Mouse (Mus musculus) embryonic facial prominence, embryonic 11.5 days (tissue): ENCODE measurements at regions not wholly inside any gene's neighbourhood (a gene's known extent, or its start where the extent isn't known, plus 50 kb on each side); places are given as distances from the start of the nearest gene placed in this dataset.
A peak's percentile ranks its signal among the peaks of the same experiment; 100 is the strongest.

Experiments
- ATAC-seq: fragments of 200-750 bp; cut with Nextera tagmentation; replicated peaks from 2 replicates; pipeline ENCODE4 v1.8.0; 2017; ENCODE audit warnings: low read depth; ENCODE audit not compliant: insufficient number of reproducible peaks, low FRiP score, low TSS enrichment
- DNase-seq: peaks from one replicate; pipeline ENCODE4 v3.0.0-alpha.2; 2015; ENCODE audit warnings: low spot score
- H3K27ac ChIP-seq: fragments of 300-500 bp; sonication (generic); replicated peaks from 2 replicates; pipeline ENCODE4 v1.5.1; 2014; ENCODE audit warnings: mild to moderate bottlenecking, low read depth, low read length, control low read depth
- H3K27me3 ChIP-seq: fragments of 300-500 bp; sonication (generic); 2 replicates; pipeline ENCODE4 v1.6.1; 2014; ENCODE audit warnings: mild to moderate bottlenecking, low read length, moderate library complexity, mixed read lengths; ENCODE audit not compliant: control insufficient read depth, insufficient read depth
- H3K36me3 ChIP-seq: fragments of 300-500 bp; sonication (generic); replicated peaks from 2 replicates; pipeline ENCODE4 v1.6.1; 2014; ENCODE audit warnings: low read depth, mild to moderate bottlenecking, low read length, moderate library complexity, mixed read lengths; ENCODE audit not compliant: control insufficient read depth, insufficient read depth
- H3K4me1 ChIP-seq: fragments of 300-500 bp; sonication (generic); 2 replicates; pipeline ENCODE4 v1.6.1; 2014; ENCODE audit warnings: low read length, mixed read lengths; ENCODE audit not compliant: control insufficient read depth, insufficient read depth
- H3K4me2 ChIP-seq: fragments of 300-500 bp; sonication (generic); 2 replicates; pipeline ENCODE4 v1.6.1; 2014; ENCODE audit warnings: low read depth, mild to moderate bottlenecking, control low read depth, low read length, moderate library complexity
- H3K4me3 ChIP-seq: fragments of 300-500 bp; sonication (generic); 2 replicates; pipeline ENCODE4 v1.5.1; 2014; ENCODE audit warnings: low read depth, low read length, control low read depth
- H3K9ac ChIP-seq: fragments of 300-500 bp; sonication (generic); replicated peaks from 2 replicates; pipeline ENCODE4 v1.6.1; 2014; ENCODE audit warnings: mild to moderate bottlenecking, control low read depth, low read length
- H3K9me3 ChIP-seq: fragments of 300-500 bp; sonication (generic); replicated peaks from 2 replicates; pipeline ENCODE4 v1.6.1; 2016; ENCODE audit warnings: mild to moderate bottlenecking, low read length, inconsistent platforms, mixed read lengths; ENCODE audit not compliant: control insufficient read depth
- WGBS: fragments of 180-500 bp; shearing (Covaris S2); extraction: QIAGEN DNeasy Blood & Tissue Kit; methylation state at CpG from one replicate; pipeline ENCODE4 v1.1.7; 2014; 5-methylcytosine and 5-hydroxymethylcytosine counted together

- H3K36me3 ChIP-seq = no peaks in the 10 kb centered on the region
- 64% methylated on average over 2 of the region's 2 CpGs for WGBS
- ATAC-seq (no peak; the same call in 1 of the 2 replicates), DNase-seq (peak; percentile 30)
- H3K4me1 ChIP-seq = no peaks in the 10 kb centered on the region
- H3K27me3 ChIP-seq = no peaks in the 10 kb centered on the region
- H3K9ac ChIP-seq = no peak overlapping the region
- no peak overlapping the region for H3K4me2 ChIP-seq
- H3K4me3 ChIP-seq = no peak overlapping the region
- no peaks in the 10 kb centered on the region for H3K9me3 ChIP-seq
- no peak overlapping the region for H3K27ac ChIP-seq
These were observed 97.2 kb downstream of the Kcne4 start for GRCm38 (mm10) chr1:78913791-78914190.

- Histone ChIP-seq H3K27ac (no peak overlapping the region), H3K4me3 (no peak overlapping the region), H3K4me1 (no peaks in the 10 kb centered on the region), H3K27me3 (no peaks in the 10 kb centered on the region), H3K4me2 (no peak overlapping the region), H3K36me3 (no peaks in the 10 kb centered on the region), H3K9ac (no peak overlapping the region), H3K9me3 (no peaks in the 10 kb centered on the region)
- WGBS = 14% methylated on average over 1 of the region's 1 CpGs
- DNase-seq (no peak), ATAC-seq (no peak)
These were observed 103.3 kb downstream of the Kcne4 start for GRCm38 (mm10) chr1:78919863-78920262.

- no peak overlapping the region for H3K4me3 ChIP-seq
- ATAC-seq = no peak
- no peak for DNase-seq
- no peak overlapping the region for H3K9ac ChIP-seq
- no peaks in the 10 kb centered on the region for H3K36me3 ChIP-seq
- no peak overlapping the region for H3K4me2 ChIP-seq
- H3K9me3 ChIP-seq = no peaks in the 10 kb centered on the region
- no peaks in the 10 kb centered on the region for H3K27me3 ChIP-seq
- no peaks in the 10 kb centered on the region for H3K4me1 ChIP-seq
- H3K27ac ChIP-seq = no peak overlapping the region
- 84% methylated on average over 1 of the region's 1 CpGs for WGBS
These were observed 113.4 kb downstream of the Kcne4 start for GRCm38 (mm10) chr1:78929975-78930374.

- Histone ChIP-seq H3K4me2 (no peak overlapping the region), H3K4me1 (no peaks in the 10 kb centered on the region), H3K9me3 (no peaks in the 10 kb centered on the region), H3K27ac (no peak overlapping the region), H3K9ac (no peak overlapping the region), H3K4me3 (no peak overlapping the region), H3K27me3 (no peaks in the 10 kb centered on the region), H3K36me3 (no peaks in the 10 kb centered on the region)
- DNase-seq = peak; percentile 77
- ATAC-seq = no peak
These were observed 123.3 kb downstream of the Kcne4 start for GRCm38 (mm10) chr1:78939871-78940270.

- WGBS = 94% methylated on average over 2 of the region's 2 CpGs
- Histone ChIP-seq H3K4me2 (no peak overlapping the region), H3K4me1 (no peaks in the 10 kb centered on the region), H3K36me3 (no peaks in the 10 kb centered on the region), H3K9ac (no peak overlapping the region), H3K27me3 (no peaks in the 10 kb centered on the region), H3K9me3 (no peaks in the 10 kb centered on the region), H3K27ac (no peak overlapping the region), H3K4me3 (no peak overlapping the region)
- DNase-seq (no peak), ATAC-seq (no peak)
These were observed 129.0 kb downstream of the Kcne4 start for GRCm38 (mm10) chr1:78945588-78945987.

GRCm38 (mm10) chr1:78980051-78980450, 163.5 kb downstream of the Kcne4 start:
- Histone ChIP-seq H3K9me3 (no peaks in the 10 kb centered on the region), H3K4me3 (no peak overlapping the region), H3K36me3 (no peaks in the 10 kb centered on the region), H3K4me2 (no peak overlapping the region), H3K4me1 (no peaks in the 10 kb centered on the region), H3K27me3 (no peaks in the 10 kb centered on the region), H3K27ac (no peak overlapping the region), H3K9ac (no peak overlapping the region)
- ATAC-seq (no peak), DNase-seq (no peak)
- 87% methylated on average over 4 of the region's 4 CpGs for WGBS
